Mouse (Mus musculus): ENCODE results near the gene Ap1s2. TPM values are rescaled to one million over a fixed set of nuclear protein-coding genes. Genes with fewer than 3 reads are reported as not detected.

The Ap1s2 gene
- total RNA-seq, 1 experiment from 2014 or later = 13.8 TPM

- no peak for ATAC-seq (replicated peaks in 1 of 2; ENCODE audit: insufficient read depth in 1 of 2, low FRiP score in 2 of 2, low TSS enrichment in 1 of 2, low read depth in 1 of 2, poor library complexity in 2 of 2, severe bottlenecking in 2 of 2)
These were observed 42.8 kb downstream of the Ap1s2 start for GRCm38 (mm10) chrX:163951618-163952017.

GRCm38 (mm10) chrX:163957381-163957780 is 48.6 kb downstream of the Ap1s2 start:
- ATAC-seq (replicated peaks in 1 of 2; ENCODE audit: insufficient read depth in 1 of 2, low FRiP score in 2 of 2, low TSS enrichment in 1 of 2, low read depth in 1 of 2, poor library complexity in 2 of 2, severe bottlenecking in 2 of 2) = peak; percentile 1 to 20; a peak in 2 of 4 replicates

- peak; percentile 82 to 91 for ATAC-seq (replicated peaks in 1 of 2; ENCODE audit: insufficient read depth in 1 of 2, low FRiP score in 2 of 2, low TSS enrichment in 1 of 2, low read depth in 1 of 2, poor library complexity in 2 of 2, severe bottlenecking in 2 of 2)
These were observed 49.1 kb downstream of the Ap1s2 start for GRCm38 (mm10) chrX:163957803-163958466.

GRCm38 (mm10) chrX:163958467-163958875 is 49.7 kb downstream of the Ap1s2 start, which contains the start of gene Zrsr2:
TSS of gene Zrsr2 (minus strand) at chrX:163958661.
- ATAC-seq (replicated peaks in 1 of 2; ENCODE audit: insufficient read depth in 1 of 2, low FRiP score in 2 of 2, low TSS enrichment in 1 of 2, low read depth in 1 of 2, poor library complexity in 2 of 2, severe bottlenecking in 2 of 2) = peak; percentile 92 to 93

GRCm38 (mm10) chrX:163981092-163981491 is 72.3 kb downstream of the Ap1s2 start:
- ATAC-seq (replicated peaks in 1 of 2; ENCODE audit: insufficient read depth in 1 of 2, low FRiP score in 2 of 2, low TSS enrichment in 1 of 2, low read depth in 1 of 2, poor library complexity in 2 of 2, severe bottlenecking in 2 of 2) = peak; percentile 68 to 71; a peak in 3 of 4 replicates

- ATAC-seq (replicated peaks in 1 of 2; ENCODE audit: insufficient read depth in 1 of 2, low FRiP score in 2 of 2, low TSS enrichment in 1 of 2, low read depth in 1 of 2, poor library complexity in 2 of 2, severe bottlenecking in 2 of 2) = no peak
These were observed 72.7 kb downstream of the Ap1s2 start for GRCm38 (mm10) chrX:163981500-163981899.

- no peak for ATAC-seq (replicated peaks in 1 of 2; ENCODE audit: insufficient read depth in 1 of 2, low FRiP score in 2 of 2, low TSS enrichment in 1 of 2, low read depth in 1 of 2, poor library complexity in 2 of 2, severe bottlenecking in 2 of 2)
These were observed 73.3 kb downstream of the Ap1s2 start for GRCm38 (mm10) chrX:163982129-163982528.

Other genes starting within 250 kb of the Ap1s2 start
- gene Rnf138rt1, start 147.7 kb upstream of the Ap1s2 start, total RNA-seq (2017) = not detected in 2 replicates
- gene Zrsr2, start 49.6 kb downstream of the Ap1s2 start, total RNA-seq (2017) = 58.7 and 87.7 TPM in 2 replicates
- 1.5 and 2.1 TPM in 2 replicates for gene Car5b, start 119.0 kb downstream of the Ap1s2 start, total RNA-seq (2017)
- 14.9 and 21.8 TPM in 2 replicates for gene Siah1b, start 167.5 kb downstream of the Ap1s2 start, total RNA-seq (2017)
- gene Cltrn, start 179.8 kb downstream of the Ap1s2 start, total RNA-seq (2017) = not detected in 2 replicates
- not detected in 2 replicates for gene Ace2, start 230.3 kb downstream of the Ap1s2 start, total RNA-seq (2017)